ENCODE assay signal across 21 mouse cellular contexts in the genomic region with DNA sequence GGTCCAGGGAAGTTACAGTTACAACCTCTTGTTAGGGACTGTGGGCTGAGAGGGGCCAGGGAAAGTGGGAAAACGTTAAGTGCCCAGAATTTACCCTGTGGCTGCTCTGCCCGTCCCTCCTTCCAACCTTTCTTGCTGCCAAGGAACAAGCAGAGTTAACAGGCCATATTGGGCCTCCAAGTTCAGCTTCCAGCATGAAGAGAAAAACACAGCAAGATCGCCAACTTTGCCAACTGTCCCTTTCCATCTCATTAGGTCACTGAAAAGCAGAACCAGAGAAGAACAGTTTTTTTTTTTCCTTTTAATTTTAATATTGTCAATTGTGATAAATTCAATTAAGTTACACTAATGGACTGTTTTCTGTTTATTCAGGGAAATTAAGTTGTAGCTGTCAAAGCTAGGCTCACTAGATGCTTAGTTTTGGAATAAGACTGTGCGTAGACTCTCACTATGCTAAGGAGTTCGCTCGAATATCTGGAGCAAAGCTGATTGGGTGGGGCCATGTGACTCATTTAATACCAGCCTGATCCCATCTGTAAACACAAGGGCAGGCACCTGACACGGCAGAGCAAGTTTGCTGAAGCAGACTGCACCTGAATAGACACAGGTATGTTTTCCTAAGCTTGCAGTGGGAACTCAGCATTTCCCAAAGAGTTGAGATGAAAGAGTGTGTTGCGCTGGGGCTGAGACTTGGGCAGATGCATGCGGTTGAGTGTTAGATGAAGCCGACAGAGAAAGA.
DNase-seq lines count a peak whose midpoint lies in the region; ATAC-seq and TF ChIP-seq lines count a peak whose summit lies in the region.
"Had no signal": no experiment of that assay in that cellular context is flagged by ENCODE, and none has a peak within 500 bp of the region (broad histone marks: within the 10 kb centered on the region; RNA-seq: fewer than 3 reads in every experiment).

No protein-coding gene starts in this region.

- H3K4me2 ChIP-seq in embryonic facial prominence, embryonic 14.5 days (ENCODE audit: low read depth, low read length), result no peak overlapping the region
- no peak overlapping the region for H3K4me2 ChIP-seq in intestine, embryonic 16.5 days (ENCODE audit: low read depth, low read length)
- H3K4me2 ChIP-seq: embryonic facial prominence, embryonic 15.5 days; heart, embryonic 13.5 days; hindbrain, embryonic 13.5 days had no signal

- no peaks in the 10 kb centered on the region for H3K36me3 ChIP-seq in embryonic facial prominence, embryonic 14.5 days (ENCODE audit: control insufficient read depth, insufficient read depth, low read length)
- H3K36me3 ChIP-seq in embryonic facial prominence, embryonic 10.5 days (replicated peaks), result no peaks in the 10 kb centered on the region
- no peaks in the 10 kb centered on the region for H3K36me3 ChIP-seq in intestine, embryonic 16.5 days (ENCODE audit: control insufficient read depth, insufficient read depth, low read length)
- H3K36me3 ChIP-seq: embryonic facial prominence, embryonic 15.5 days; forebrain, embryonic 10.5 days; heart, embryonic 13.5 days; hindbrain, embryonic 13.5 days had no signal

- peaks cover 6% of the 10 kb centered on the region for H3K4me1 ChIP-seq in embryonic facial prominence, embryonic 14.5 days (ENCODE audit: control insufficient read depth, insufficient read depth, low read length)
- peaks cover 20% of the 10 kb centered on the region for H3K4me1 ChIP-seq in embryonic facial prominence, embryonic 10.5 days
- H3K4me1 ChIP-seq in intestine, embryonic 16.5 days (ENCODE audit: control insufficient read depth, insufficient read depth, low read length), result peaks cover 3% of the 10 kb centered on the region; the same call in 1 of the 2 replicates
- H3K4me1 ChIP-seq: heart, embryonic 13.5 days had no signal

- no peaks in the 10 kb centered on the region for H3K9me3 ChIP-seq in embryonic facial prominence, embryonic 14.5 days (ENCODE audit: control insufficient read depth, low read length)
- no peaks in the 10 kb centered on the region for H3K9me3 ChIP-seq in embryonic facial prominence, embryonic 10.5 days
- no peaks in the 10 kb centered on the region for H3K9me3 ChIP-seq in intestine, embryonic 16.5 days (ENCODE audit: control insufficient read depth, low read length)
- H3K9me3 ChIP-seq: embryonic facial prominence, embryonic 15.5 days; forebrain, embryonic 10.5 days; heart, embryonic 13.5 days; hindbrain, embryonic 13.5 days had no signal

- peak; percentile 57 for DNase-seq in embryonic facial prominence, embryonic 14.5 days (ENCODE audit: low spot score)
- DNase-seq in embryonic facial prominence, embryonic 10.5 days (ENCODE audit: low spot score), result no peak
- DNase-seq in left cerebral cortex, postnatal 4 days, result peak; percentile 64
- no peak for DNase-seq in left cerebral cortex, adult 2 months (ENCODE audit: extremely low spot score in 1 of 2, low spot score in 2 of 2)
- peak; percentile 21 for DNase-seq in Muller cell, postnatal 12 days (ENCODE audit: inconsistent ontology term)
- DNase-seq in layer of hippocampus, adult 11-12 months (ENCODE audit: low spot score), result no peak
- DNase-seq: adrenal gland, adult 2 months; adrenal gland, postnatal 25 days; cerebellum, adult 8-10 months; cerebellum, postnatal 36 days; gastrocnemius, adult 2 months; gastrocnemius, postnatal 25 days; heart, postnatal 4 days had no signal

- intact Hi-C loops in left cerebral cortex, postnatal 4 days (cut with DNase I), result no loop called here
- intact Hi-C loops in left cerebral cortex, adult 2 months (cut with DNase I), result no loop called here

- 0 out of 2 replicates have a peak, but pooled peaks have one; percentile 55 for ATAC-seq in embryonic facial prominence, embryonic 14.5 days (ENCODE audit: low read depth)
- ATAC-seq in intestine, embryonic 16.5 days, result peak; percentile 31; the same call in 1 of the 2 replicates
- ATAC-seq: forebrain, embryonic 14.5 days had no signal

- no peak for TF ChIP-seq CTCF in left cerebral cortex, adult 2 months (IDR thresholded peaks at IDR 0.05)

- H3K27ac ChIP-seq in embryonic facial prominence, embryonic 14.5 days (replicated peaks; ENCODE audit: low read depth, low read length), result no peak overlapping the region
- no peak overlapping the region for H3K27ac ChIP-seq in embryonic facial prominence, embryonic 10.5 days (replicated peaks)
- no peak overlapping the region for H3K27ac ChIP-seq in left cerebral cortex, adult 2 months
- H3K27ac ChIP-seq in intestine, embryonic 16.5 days (ENCODE audit: low read length), result no peak overlapping the region
- H3K27ac ChIP-seq: embryonic facial prominence, embryonic 15.5 days; forebrain, embryonic 10.5 days; gastrocnemius, adult 2 months; heart, embryonic 13.5 days; hindbrain, embryonic 13.5 days had no signal

- H3K27me3 ChIP-seq in embryonic facial prominence, embryonic 14.5 days (replicated peaks; ENCODE audit: control insufficient read depth, insufficient read depth, low read length), result no peaks in the 10 kb centered on the region
- H3K27me3 ChIP-seq in embryonic facial prominence, embryonic 10.5 days (replicated peaks; ENCODE audit: low read depth, poor library complexity, severe bottlenecking), result no peaks in the 10 kb centered on the region; the same call in 1 of the 2 replicates
- no peaks in the 10 kb centered on the region for H3K27me3 ChIP-seq in intestine, embryonic 16.5 days (replicated peaks; ENCODE audit: control insufficient read depth, insufficient read depth, low read length)
- H3K27me3 ChIP-seq: CH12.LX; embryonic facial prominence, embryonic 15.5 days had no signal

- no peak overlapping the region for H3K4me3 ChIP-seq in embryonic facial prominence, embryonic 14.5 days (ENCODE audit: low read depth, low read length)
- no peak overlapping the region for H3K4me3 ChIP-seq in embryonic facial prominence, embryonic 10.5 days
- H3K4me3 ChIP-seq in left cerebral cortex, adult 2 months, result no peak overlapping the region
- H3K4me3 ChIP-seq in intestine, embryonic 16.5 days (ENCODE audit: low read length), result no peak overlapping the region
- H3K4me3 ChIP-seq: embryonic facial prominence, embryonic 15.5 days; erythroblast, embryonic 14.5 days; forebrain, embryonic 10.5 days; gastrocnemius, adult 2 months; heart, embryonic 13.5 days; hindbrain, embryonic 13.5 days had no signal

- WGBS in embryonic facial prominence, embryonic 14.5 days, result 80% methylated on average over 10 of the region's 10 CpGs
- 86% methylated on average over 10 of the region's 10 CpGs for WGBS in embryonic facial prominence, embryonic 10.5 days
- WGBS in intestine, embryonic 16.5 days, result 67% methylated on average over 10 of the region's 10 CpGs

- no peak overlapping the region for H3K9ac ChIP-seq in embryonic facial prominence, embryonic 14.5 days (ENCODE audit: low read depth, low read length)
- H3K9ac ChIP-seq in intestine, embryonic 16.5 days (ENCODE audit: low read depth, low read length), result no peak overlapping the region
- H3K9ac ChIP-seq: embryonic facial prominence, embryonic 15.5 days; heart, embryonic 13.5 days; hindbrain, embryonic 13.5 days had no signal

Comparison
In these comparisons a context has a peak if more than half of its experiments do, and no peak if none do; other contexts are left out.
1. DNase-seq: peak in embryonic facial prominence, embryonic 14.5 days (single experiment), left cerebral cortex, postnatal 4 days (single experiment) and Muller cell, postnatal 12 days (single experiment); none in embryonic facial prominence, embryonic 10.5 days (single experiment), left cerebral cortex, adult 2 months (0 of 2) and layer of hippocampus, adult 11-12 months (single experiment).